Mouse (Mus musculus): ENCODE measurements around the gene Gm5678. TPM values are rescaled to one million over a fixed set of nuclear protein-coding genes. Genes with fewer than 3 reads are reported as not detected.
"Not testable (repeated sequence)": the region's sequence is repeated elsewhere in the genome, so short reads cannot be mapped to it uniquely, and the experiment has no call there.

Gm5678 gene
- total RNA-seq, 2 experiments from 2014 or later, result 2.8 to 3.1 TPM

- no peak for TF ChIP-seq CTCF (IDR thresholded peaks at IDR 0.05)
- no peak for DNase-seq (ENCODE audit: extremely low spot score in 1 of 2, low spot score in 2 of 2)
- Histone ChIP-seq H3K27ac (no peak overlapping the region), H3K4me3 (no peak overlapping the region)
- intact Hi-C loops (cut with DNase I), result no loop called here
Observed at GRCm38 (mm10) chr16:93610961-93611360, 16.9 kb upstream of the Gm5678 start.

GRCm38 (mm10) chr16:93615118-93615870 is 12.6 kb upstream of the Gm5678 start:
- H3K27ac ChIP-seq, result no peak overlapping the region
- intact Hi-C loops (cut with DNase I), result loop anchor here (5.0 kb wide), 1 partner anchor 57 kb away; no protein-coding TSS in a partner anchor
- peak; percentile 64 to 73 for DNase-seq (ENCODE audit: extremely low spot score in 1 of 2, low spot score in 2 of 2)

GRCm38 (mm10) chr16:93623759-93624158 is 4.1 kb upstream of the Gm5678 start:
- intact Hi-C loops (cut with DNase I); DNase-seq (ENCODE audit: extremely low spot score in 1 of 2, low spot score in 2 of 2); H3K27ac ChIP-seq; H3K4me3 ChIP-seq: not testable (repeated sequence)

More at GRCm38 (mm10) chr16:93615118-93615870, 12.6 kb upstream of the Gm5678 start:
- peak; percentile 78 for TF ChIP-seq CTCF (IDR thresholded peaks at IDR 0.05)
- no peak overlapping the region for H3K4me3 ChIP-seq

- no peak for TF ChIP-seq CTCF (IDR thresholded peaks at IDR 0.05)
- no peak for DNase-seq (ENCODE audit: extremely low spot score in 1 of 2, low spot score in 2 of 2)
- intact Hi-C loops (cut with DNase I), result no loop called here
- Histone ChIP-seq H3K27ac (no peak overlapping the region), H3K4me3 (no peak overlapping the region)
Observed at GRCm38 (mm10) chr16:93624671-93625070, 3.2 kb upstream of the Gm5678 start.

- TF ChIP-seq CTCF (IDR thresholded peaks at IDR 0.05), result peak; percentile 61
- intact Hi-C loops (cut with DNase I), result no loop called here
- DNase-seq (ENCODE audit: extremely low spot score in 1 of 2, low spot score in 2 of 2), result peak in 1 of 2 experiments; percentile 32
Observed at GRCm38 (mm10) chr16:93626745-93627144, 1.2 kb upstream of the Gm5678 start.

GRCm38 (mm10) chr16:93644006-93644405 is 16.1 kb downstream of the Gm5678 start:
- TF ChIP-seq CTCF (IDR thresholded peaks at IDR 0.05), result no peak
- Histone ChIP-seq H3K27ac (no peak overlapping the region), H3K4me3 (no peak overlapping the region)
- intact Hi-C loops (cut with DNase I), result no loop called here
- DNase-seq (ENCODE audit: extremely low spot score in 1 of 2, low spot score in 2 of 2), result no peak

More at GRCm38 (mm10) chr16:93626745-93627144, 1.2 kb upstream of the Gm5678 start:
- Histone ChIP-seq H3K27ac (no peak overlapping the region), H3K4me3 (no peak overlapping the region)

GRCm38 (mm10) chr16:93648441-93649183 is 20.7 kb downstream of the Gm5678 start:
- no peak overlapping the region for H3K27ac ChIP-seq
- no peak overlapping the region for H3K4me3 ChIP-seq
- intact Hi-C loops (cut with DNase I), result no loop called here
- no peak for DNase-seq (ENCODE audit: extremely low spot score in 1 of 2, low spot score in 2 of 2)
- TF ChIP-seq CTCF (IDR thresholded peaks at IDR 0.05), result no peak

GRCm38 (mm10) chr16:93667976-93668375 is 40.1 kb downstream of the Gm5678 start:
- Histone ChIP-seq H3K27ac (no peak overlapping the region), H3K4me3 (no peak overlapping the region)
- intact Hi-C loops (cut with DNase I), result no loop called here
- no peak for TF ChIP-seq CTCF (IDR thresholded peaks at IDR 0.05)
- no peak for DNase-seq (ENCODE audit: extremely low spot score in 1 of 2, low spot score in 2 of 2)

GRCm38 (mm10) chr16:93669521-93669920 is 41.6 kb downstream of the Gm5678 start:
- intact Hi-C loops (cut with DNase I), result no loop called here
- no peak for TF ChIP-seq CTCF (IDR thresholded peaks at IDR 0.05)
- H3K27ac ChIP-seq, result no peak overlapping the region
- no peak overlapping the region for H3K4me3 ChIP-seq
- no peak for DNase-seq (ENCODE audit: extremely low spot score in 1 of 2, low spot score in 2 of 2)

- H3K27ac ChIP-seq; H3K4me3 ChIP-seq; DNase-seq (ENCODE audit: extremely low spot score in 1 of 2, low spot score in 2 of 2): not testable (repeated sequence)
- intact Hi-C loops (cut with DNase I), result loop anchor here (5.0 kb wide), 1 partner anchor 53 kb away; no protein-coding TSS in a partner anchor
Observed at GRCm38 (mm10) chr16:93670466-93670865, 42.6 kb downstream of the Gm5678 start.

GRCm38 (mm10) chr16:93671064-93671463 is 43.2 kb downstream of the Gm5678 start:
- no peak for DNase-seq (ENCODE audit: extremely low spot score in 1 of 2, low spot score in 2 of 2)
- no peak overlapping the region for H3K4me3 ChIP-seq
- intact Hi-C loops (cut with DNase I), result loop anchor here (5.0 kb wide), 1 partner anchor 54 kb away; no protein-coding TSS in a partner anchor
- TF ChIP-seq CTCF (IDR thresholded peaks at IDR 0.05), result peak; percentile 33
- no peak overlapping the region for H3K27ac ChIP-seq

- intact Hi-C loops (cut with DNase I), result no loop called here
- DNase-seq (ENCODE audit: extremely low spot score in 1 of 2, low spot score in 2 of 2), result no peak
- Histone ChIP-seq H3K4me3 (no peak overlapping the region), H3K27ac (no peak overlapping the region)
- no peak for TF ChIP-seq CTCF (IDR thresholded peaks at IDR 0.05)
Observed at GRCm38 (mm10) chr16:93676376-93676775, 48.5 kb downstream of the Gm5678 start.
